ENCODE assay signal across 20 mouse cellular contexts in genomic region chr12:102248104-102248503, GRCm38 (mm10). TPM values are rescaled to one million over a fixed set of nuclear protein-coding genes. Genes with fewer than 3 reads are reported as not detected.
A peak's percentile ranks its signal among the peaks of the same experiment; 100 is the strongest.
DNase-seq lines count a peak whose midpoint lies in the region; ATAC-seq and TF ChIP-seq lines count a peak whose summit lies in the region.
"Had no signal": no experiment of that assay in that cellular context is flagged by ENCODE, and none has a peak within 500 bp of the region (broad histone marks: within the 10 kb centered on the region; RNA-seq: fewer than 3 reads in every experiment).

No protein-coding gene starts in this region.

- no peaks in the 10 kb centered on the region for H3K36me3 ChIP-seq in midbrain, embryonic 11.5 days (ENCODE audit: control insufficient read depth, insufficient read depth, low read length)
- H3K36me3 ChIP-seq: embryonic facial prominence, embryonic 10.5 days; heart, embryonic 10.5 days; hindbrain, embryonic 12.5 days had no signal

- no peak overlapping the region for H3K4me3 ChIP-seq in layer of hippocampus, adult 2 months
- no peak overlapping the region for H3K4me3 ChIP-seq in midbrain, embryonic 11.5 days (ENCODE audit: low read depth, low read length)
- H3K4me3 ChIP-seq: embryonic facial prominence, embryonic 10.5 days; forebrain, embryonic 13.5 days; heart, embryonic 10.5 days; hindbrain, embryonic 12.5 days had no signal

- H3K9ac ChIP-seq in midbrain, embryonic 11.5 days (ENCODE audit: low read length): no peak overlapping the region
- H3K9ac ChIP-seq: forebrain, embryonic 13.5 days; forebrain, postnatal 0 days; hindbrain, embryonic 12.5 days had no signal

- no peak for TF ChIP-seq CTCF in layer of hippocampus, adult 2 months (conservative IDR thresholded peaks at IDR 0.05)

- H3K4me1 ChIP-seq in midbrain, embryonic 11.5 days (ENCODE audit: control insufficient read depth, insufficient read depth, low read length): no peaks in the 10 kb centered on the region
- H3K4me1 ChIP-seq: hindbrain, embryonic 12.5 days had no signal

- WGBS in midbrain, embryonic 11.5 days: 91% methylated on average over 6 of the region's 6 CpGs

- H3K27me3 ChIP-seq in midbrain, embryonic 11.5 days (ENCODE audit: control insufficient read depth, insufficient read depth, low read length): no peaks in the 10 kb centered on the region
- H3K27me3 ChIP-seq: forebrain, embryonic 13.5 days; hindbrain, embryonic 12.5 days had no signal

- peak overlapping the region; percentile 1; the same call in 1 of the 2 replicates for H3K27ac ChIP-seq in layer of hippocampus, adult 2 months
- H3K27ac ChIP-seq in midbrain, embryonic 11.5 days (ENCODE audit: low read depth, low read length): no peak overlapping the region
- H3K27ac ChIP-seq: embryonic facial prominence, embryonic 10.5 days; forebrain, embryonic 13.5 days; heart, embryonic 10.5 days; hindbrain, embryonic 12.5 days had no signal

- no peak for ATAC-seq in midbrain, embryonic 11.5 days (ENCODE audit: low FRiP score)
- ATAC-seq: forebrain, embryonic 13.5 days; forebrain, postnatal 0 days; hindbrain, embryonic 16.5 days had no signal

- H3K9me3 ChIP-seq in midbrain, embryonic 11.5 days (ENCODE audit: control insufficient read depth, low read length): no peaks in the 10 kb centered on the region
- H3K9me3 ChIP-seq: embryonic facial prominence, embryonic 10.5 days; forebrain, embryonic 13.5 days; heart, embryonic 10.5 days; hindbrain, embryonic 12.5 days had no signal

- no peak for DNase-seq in layer of hippocampus, adult 2 months (ENCODE audit: low spot score in 2 of 2)
- no peak for DNase-seq in layer of hippocampus, postnatal 14 days (ENCODE audit: low spot score in 2 of 2)
- peak; percentile 76 for DNase-seq in right cerebral cortex, adult 18-20 months
- DNase-seq in right cerebral cortex, postnatal 14 days: no peak
- peak; percentile 30 to 63 for DNase-seq in right cerebral cortex, postnatal 36 days (ENCODE audit: low spot score in 2 of 2)
- no peak for DNase-seq in midbrain, embryonic 11.5 days (ENCODE audit: low spot score, missing footprints)
- DNase-seq: adrenal gland, adult 2 months; adrenal gland, postnatal 25 days; cerebellum, adult 2 months; cerebellum, postnatal 10 days; forebrain, postnatal 0 days; gastrocnemius, postnatal 36 days; heart, adult 11 months; heart, postnatal 10 days; heart, postnatal 4 days had no signal

- H3K4me2 ChIP-seq in midbrain, embryonic 11.5 days: no peak overlapping the region
- H3K4me2 ChIP-seq: forebrain, embryonic 13.5 days; hindbrain, embryonic 12.5 days had no signal

RNA-seq across cellular contexts. Expression of gene Rin3, which starts 34.7 kb away (rescaled TPM):
- total RNA-seq in layer of hippocampus, adult 2 months (2021): 1 to 10 TPM; 3.2 to 4.3 TPM
- total RNA-seq in layer of hippocampus, postnatal 14 days (2021): 1 to 10 TPM; 4.0 to 4.4 TPM
- polyA plus RNA-seq in midbrain, embryonic 11.5 days (2014; fragmentation: Nextera tagmentation; extraction: Ambion mirVana): 3.3 and 4.8 TPM in 2 replicates

Comparison
In these comparisons a context has a peak if more than half of its experiments do, and no peak if none do; other contexts are left out.
1. DNase-seq: peak in right cerebral cortex, adult 18-20 months (single experiment) and right cerebral cortex, postnatal 36 days (2 of 2); none in layer of hippocampus, adult 2 months (0 of 2), layer of hippocampus, postnatal 14 days (0 of 2), right cerebral cortex, postnatal 14 days (single experiment) and midbrain, embryonic 11.5 days (single experiment).